Mouse (Mus musculus) liver, postnatal 0 days (tissue): Measurements from ENCODE around the gene Scpep1. TPM values are rescaled to one million over a fixed set of nuclear protein-coding genes. Genes with fewer than 3 reads are reported as not detected.
"Not testable (repeated sequence)": the region's sequence is repeated elsewhere in the genome, so short reads cannot be mapped to it uniquely, and the experiment has no call there.

Experiments used
- ATAC-seq: fragments of 200-750 bp; cut with Nextera tagmentation; 2 replicates; pipeline ENCODE4 v1.8.0; 2017; ENCODE audit warnings: mild to moderate bottlenecking, moderate library complexity
- DNase-seq: peaks from one replicate; pipeline ENCODE4 v3.0.0-alpha.2; 2016
- H3K27ac ChIP-seq: fragments of 300-500 bp; sonication (generic); 2 replicates; pipeline ENCODE4 v1.5.1; 2014; ENCODE audit warnings: antibody characterized with exemption, moderate library complexity, mild to moderate bottlenecking, low read depth
- H3K27me3 ChIP-seq: fragments of 300-500 bp; sonication (generic); 2 replicates; pipeline ENCODE4 v1.6.1; 2014; ENCODE audit warnings: low read length, control low read depth, mixed read lengths; ENCODE audit not compliant: insufficient read depth
- H3K36me3 ChIP-seq: fragments of 300-500 bp; sonication (generic); replicated peaks from 2 replicates; pipeline ENCODE4 v1.6.1; 2014; ENCODE audit warnings: mild to moderate bottlenecking, control low read depth, low read length, moderate library complexity, mixed read lengths; ENCODE audit not compliant: insufficient read depth
- H3K4me1 ChIP-seq: fragments of 300-500 bp; sonication (generic); 2 replicates; pipeline ENCODE4 v1.6.1; 2014; ENCODE audit warnings: antibody characterized with exemption, mild to moderate bottlenecking, control low read depth; ENCODE audit not compliant: insufficient read depth
- H3K4me2 ChIP-seq: fragments of 300-500 bp; sonication (generic); 2 replicates; pipeline ENCODE4 v1.6.1; 2014; ENCODE audit warnings: low read depth, mild to moderate bottlenecking, low read length, moderate library complexity, mixed read lengths
- H3K4me3 ChIP-seq: fragments of 300-500 bp; sonication (generic); 2 replicates; pipeline ENCODE4 v1.5.1; 2014; ENCODE audit warnings: low read depth, low read length
- H3K9ac ChIP-seq: fragments of 300-500 bp; sonication (generic); replicated peaks from 2 replicates; pipeline ENCODE4 v1.6.1; 2014; ENCODE audit warnings: mild to moderate bottlenecking, moderate library complexity
- H3K9me3 ChIP-seq: fragments of 300-500 bp; sonication (generic); 2 replicates; pipeline ENCODE4 v1.6.1; 2016; ENCODE audit warnings: mild to moderate bottlenecking, control low read depth, low read length, mixed read lengths
- CTCF ChIP-seq: sonication (generic); IDR thresholded peaks from 2 replicates; pipeline ENCODE4 v1.5.1; 2016; ENCODE audit warnings: antibody characterized with exemption, low read depth
- EP300 ChIP-seq: IDR thresholded peaks from 2 replicates; pipeline ENCODE4 v1.6.1; 2016; ENCODE audit warnings: antibody characterized with exemption, low read depth, mild to moderate bottlenecking
- WGBS: fragments of 180-500 bp; shearing (Covaris S2); extraction: QIAGEN DNeasy Blood & Tissue Kit; methylation state at CpG from one replicate; pipeline ENCODE4 v1.1.7; 2014; ENCODE audit not compliant: insufficient replicate concordance; 5-methylcytosine and 5-hydroxymethylcytosine counted together
- polyA plus RNA-seq: library from polyadenylated mRNA; unstranded; fragments of >200 nt; fragmentation: Nextera tagmentation; extraction: Ambion mirVana; gene quantifications from 2 replicates; pipeline ENCODE4 v1.2.1, GENCODE M21; 2015

Scpep1 gene
- polyA plus RNA-seq, 1 experiment from 2014 or later: 38.9 TPM

GRCm38 (mm10) chr11:88898380-88898763, 56.9 kb downstream of the Scpep1 start:
- Histone ChIP-seq H3K4me1 (no peaks in the 10 kb centered on the region), H3K9ac (no peak overlapping the region), H3K4me3 (no peak overlapping the region), H3K27me3 (no peaks in the 10 kb centered on the region), H3K4me2 (no peak overlapping the region), H3K36me3 (no peaks in the 10 kb centered on the region), H3K27ac (no peak overlapping the region), H3K9me3 (no peaks in the 10 kb centered on the region)
- ATAC-seq (no peak), DNase-seq (no peak)
- no peak for TF ChIP-seq CTCF
- TF ChIP-seq EP300: no peak
- 71% methylated on average over 4 of the region's 4 CpGs for WGBS

GRCm38 (mm10) chr11:88897624-88898379, 57.5 kb downstream of the Scpep1 start:
- Histone ChIP-seq H3K9ac (no peak overlapping the region), H3K9me3 (no peaks in the 10 kb centered on the region), H3K36me3 (no peaks in the 10 kb centered on the region), H3K27ac (no peak overlapping the region), H3K4me1 (no peaks in the 10 kb centered on the region), H3K4me3 (no peak overlapping the region), H3K27me3 (no peaks in the 10 kb centered on the region), H3K4me2 (peak overlapping the region; percentile 38)
- TF ChIP-seq CTCF (no peak), EP300 (no peak)
- no peak for DNase-seq
- WGBS: 45% methylated on average over 15 of the region's 15 CpGs
- no peak for ATAC-seq

- H3K9me3 ChIP-seq, H3K36me3 ChIP-seq, H3K27ac ChIP-seq, H3K4me1 ChIP-seq, H3K9ac ChIP-seq, H3K27me3 ChIP-seq, ATAC-seq, DNase-seq: not testable (repeated sequence)
- Histone ChIP-seq H3K4me3 (peak overlapping the region; percentile 25; the same call in 1 of the 2 replicates), H3K4me2 (peak overlapping the region; percentile 32)
- WGBS: 55% methylated on average over 20 of the region's 39 CpGs
These were observed 59.4 kb downstream of the Scpep1 start for GRCm38 (mm10) chr11:88895800-88896232.

- peak overlapping the region; percentile 19; the same call in 1 of the 2 replicates for H3K4me2 ChIP-seq
- 0 out of 2 replicates have a peak overlapping the region, but pooled peaks have one; percentile 25 for H3K4me3 ChIP-seq
These were observed 60.0 kb downstream of the Scpep1 start for GRCm38 (mm10) chr11:88895235-88895634.

GRCm38 (mm10) chr11:88894279-88894678, 61.0 kb downstream of the Scpep1 start:
- H3K4me3 ChIP-seq, H3K4me2 ChIP-seq, H3K27ac ChIP-seq, H3K9me3 ChIP-seq, H3K4me1 ChIP-seq, H3K9ac ChIP-seq, H3K36me3 ChIP-seq, ATAC-seq, H3K27me3 ChIP-seq, DNase-seq: not testable (repeated sequence)
- 95% methylated on average over 11 of the region's 14 CpGs for WGBS

More at GRCm38 (mm10) chr11:88895235-88895634, 60.0 kb downstream of the Scpep1 start:
- H3K9ac ChIP-seq, H3K36me3 ChIP-seq, H3K4me1 ChIP-seq, H3K27me3 ChIP-seq, DNase-seq, H3K27ac ChIP-seq, ATAC-seq, H3K9me3 ChIP-seq: not testable (repeated sequence)
- WGBS: 51% methylated on average over 14 of the region's 20 CpGs

- not testable (repeated sequence) for H3K4me1 ChIP-seq, H3K36me3 ChIP-seq, H3K9me3 ChIP-seq, H3K27ac ChIP-seq, H3K4me3 ChIP-seq, H3K9ac ChIP-seq, ATAC-seq, H3K4me2 ChIP-seq, DNase-seq, H3K27me3 ChIP-seq
- 87% methylated on average over 2 of the region's 8 CpGs for WGBS
These were observed 61.8 kb downstream of the Scpep1 start for GRCm38 (mm10) chr11:88893501-88893900.

GRCm38 (mm10) chr11:88892789-88893188, 62.5 kb downstream of the Scpep1 start:
- not testable (repeated sequence) for H3K9me3 ChIP-seq, DNase-seq, H3K4me3 ChIP-seq, H3K4me2 ChIP-seq, H3K4me1 ChIP-seq, H3K27me3 ChIP-seq, ATAC-seq, H3K9ac ChIP-seq, H3K27ac ChIP-seq, H3K36me3 ChIP-seq
- 90% methylated on average over 20 of the region's 24 CpGs for WGBS

GRCm38 (mm10) chr11:88891921-88892561, 63.2 kb downstream of the Scpep1 start:
- WGBS: 89% methylated on average over 18 of the region's 24 CpGs

GRCm38 (mm10) chr11:88891446-88891845, 63.8 kb downstream of the Scpep1 start:
- H3K4me1 ChIP-seq, H3K27ac ChIP-seq, DNase-seq, H3K36me3 ChIP-seq, H3K27me3 ChIP-seq, ATAC-seq, H3K9me3 ChIP-seq, H3K9ac ChIP-seq, H3K4me2 ChIP-seq, H3K4me3 ChIP-seq: not testable (repeated sequence)
- 83% methylated on average over 7 of the region's 12 CpGs for WGBS

More at GRCm38 (mm10) chr11:88891921-88892561, 63.2 kb downstream of the Scpep1 start:
- H3K9ac ChIP-seq, DNase-seq, H3K4me1 ChIP-seq, H3K9me3 ChIP-seq, H3K27me3 ChIP-seq, H3K4me3 ChIP-seq, H3K4me2 ChIP-seq, H3K27ac ChIP-seq, H3K36me3 ChIP-seq, ATAC-seq: not testable (repeated sequence)
